Mouse (Mus musculus) kidney, embryonic 14.5 days (tissue): ENCODE measurements around the gene Ulk3. TPM values are rescaled to one million over a fixed set of nuclear protein-coding genes. Genes with fewer than 3 reads are reported as not detected.
A peak's percentile ranks its signal among the peaks of the same experiment; 100 is the strongest.

ENCODE experiments used
- ATAC-seq: fragments of 200-750 bp; cut with Nextera tagmentation; 2 replicates; pipeline ENCODE4 v1.8.0; 2017; ENCODE audit warnings: moderate number of reproducible peaks, mild to moderate bottlenecking, moderate TSS enrichment, moderate library complexity; ENCODE audit not compliant: low FRiP score, low TSS enrichment
- H3K27ac ChIP-seq: fragments of 300-500 bp; sonication (generic); 2 replicates; pipeline ENCODE4 v1.5.1; 2014; ENCODE audit warnings: low read depth, mild to moderate bottlenecking, low read length, moderate library complexity, mixed read lengths
- H3K27me3 ChIP-seq: fragments of 300-500 bp; sonication (generic); 2 replicates; pipeline ENCODE4 v1.6.1; 2014; ENCODE audit warnings: mild to moderate bottlenecking, low read length; ENCODE audit not compliant: control insufficient read depth, insufficient read depth
- H3K36me3 ChIP-seq: fragments of 300-500 bp; sonication (generic); 2 replicates; pipeline ENCODE4 v1.6.1; 2014; ENCODE audit warnings: low read length, mixed read lengths; ENCODE audit not compliant: control insufficient read depth, insufficient read depth
- H3K4me1 ChIP-seq: fragments of 300-500 bp; sonication (generic); 2 replicates; pipeline ENCODE4 v1.6.1; 2014; ENCODE audit warnings: low read length, mixed read lengths; ENCODE audit not compliant: control insufficient read depth, insufficient read depth
- H3K4me2 ChIP-seq: fragments of 300-500 bp; sonication (generic); replicated peaks from 2 replicates; pipeline ENCODE4 v1.6.1; 2014; ENCODE audit warnings: low read depth, mild to moderate bottlenecking, low read length
- H3K4me3 ChIP-seq: fragments of 300-500 bp; sonication (generic); 2 replicates; pipeline ENCODE4 v1.5.1; 2014; ENCODE audit warnings: mild to moderate bottlenecking, low read length
- H3K9ac ChIP-seq: fragments of 300-500 bp; sonication (generic); 2 replicates; pipeline ENCODE4 v1.6.1; 2014; ENCODE audit warnings: low read depth, mild to moderate bottlenecking, low read length, moderate library complexity
- H3K9me3 ChIP-seq: fragments of 300-500 bp; sonication (generic); 2 replicates; pipeline ENCODE4 v1.6.1; 2016; ENCODE audit warnings: low read length; ENCODE audit not compliant: control insufficient read depth
- WGBS: fragments of 180-500 bp; shearing (Covaris S2); extraction: QIAGEN DNeasy Blood & Tissue Kit; methylation state at CpG from one replicate; pipeline ENCODE4 v1.1.7; 2014; 5-methylcytosine and 5-hydroxymethylcytosine counted together
- polyA plus RNA-seq: library from polyadenylated mRNA; unstranded; fragments of >200 nt; fragmentation: Nextera tagmentation; extraction: Ambion mirVana; gene quantifications from 2 replicates; pipeline ENCODE4 v1.2.1, GENCODE M21; 2014

The Ulk3 gene
- 5.4 and 13.7 TPM in 2 replicates for polyA plus RNA-seq

DNA sequence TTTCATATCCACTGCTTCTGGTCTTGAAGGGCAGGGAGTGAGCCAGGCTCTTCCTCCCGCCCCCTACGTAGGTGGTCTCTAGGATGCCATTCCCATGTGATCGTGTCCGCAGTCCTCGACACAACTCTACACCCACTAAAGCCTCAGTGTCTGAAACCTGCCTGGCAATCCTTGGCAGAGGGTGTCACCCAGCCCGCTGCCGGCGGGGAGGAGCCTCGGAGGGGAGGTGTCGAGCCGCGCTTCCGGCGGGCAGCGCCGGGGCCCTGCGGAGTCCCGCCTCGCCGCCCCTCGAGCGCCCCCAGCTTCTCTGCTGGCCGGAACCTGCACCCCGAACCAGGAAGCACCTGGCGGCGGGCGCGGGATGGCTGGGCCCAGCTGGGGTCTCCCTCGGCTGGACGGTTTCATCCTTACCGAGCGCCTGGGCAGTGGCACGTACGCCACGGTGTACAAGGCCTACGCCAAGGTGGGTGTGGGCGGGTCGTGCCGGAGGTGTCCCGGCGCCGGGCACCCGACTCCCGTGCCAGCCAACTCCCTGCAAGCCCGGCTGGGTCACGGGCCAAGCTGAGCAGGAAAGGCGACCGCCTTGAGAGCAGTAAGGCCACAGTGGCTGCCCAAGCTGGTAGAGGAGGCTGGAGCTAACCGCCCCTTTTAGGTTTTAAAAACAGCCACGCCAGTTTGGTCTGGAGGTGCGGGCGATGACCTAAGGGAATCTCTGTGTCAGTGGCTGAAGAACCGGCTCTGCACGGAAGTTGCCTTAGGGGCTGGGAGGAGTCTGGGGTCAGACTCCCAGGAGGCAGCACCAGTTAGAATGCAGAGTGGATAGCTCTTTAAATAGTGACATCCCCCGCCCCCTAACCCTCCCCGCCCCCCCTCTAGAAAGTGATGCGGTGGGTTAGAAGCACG lies at the start of gene Ulk3:
Ulk3 (plus strand) TSS at position 229 of the 903 bp plus-strand sequence.
- H3K9ac ChIP-seq, result peak within 1 kb of the TSS; percentile 71
- no peaks in the 10 kb centered on the region for H3K9me3 ChIP-seq
- peak within 1 kb of the TSS; percentile 94 for H3K4me2 ChIP-seq
- no peaks in the 10 kb centered on the region for H3K27me3 ChIP-seq
- under 1% methylated on average over 58 of the region's 58 CpGs for WGBS
- H3K4me1 ChIP-seq, result peaks cover 16% of the 10 kb centered on the region
- peak within 1 kb of the TSS; percentile 84 for H3K27ac ChIP-seq
- peak within 1 kb of the TSS; percentile 78 for H3K4me3 ChIP-seq
- ATAC-seq, result peak; percentile 78
- peaks cover 36% of the 10 kb centered on the region for H3K36me3 ChIP-seq

DNA sequence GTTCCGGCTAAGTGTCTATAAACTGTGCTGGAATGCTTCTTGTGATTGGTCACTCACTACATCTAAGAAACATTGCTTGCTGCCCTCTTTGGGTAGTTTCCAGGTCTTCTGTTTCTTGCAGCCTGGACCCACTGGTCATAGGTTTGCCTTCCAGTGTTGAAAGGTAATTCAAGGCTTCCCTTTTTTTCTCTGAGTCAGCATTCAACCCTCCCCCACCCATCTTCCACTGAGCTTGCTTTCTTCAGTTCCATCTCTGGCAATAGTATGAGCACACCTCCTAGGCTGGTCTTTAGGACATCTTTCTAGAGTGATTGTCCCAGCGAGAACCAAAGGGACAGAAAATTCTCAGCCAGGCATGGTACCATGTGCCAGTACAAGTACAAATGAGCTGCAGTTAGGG lies 49.7 kb upstream of the Ulk3 start:
- Histone ChIP-seq H3K4me1 (peaks cover 8% of the 10 kb centered on the region), H3K27me3 (no peaks in the 10 kb centered on the region), H3K36me3 (peaks cover 47% of the 10 kb centered on the region), H3K27ac (no peak overlapping the region), H3K9ac (no peak overlapping the region), H3K4me3 (no peak overlapping the region), H3K9me3 (no peaks in the 10 kb centered on the region), H3K4me2 (no peak overlapping the region)
- WGBS, result 98% methylated on average over 2 of the region's 2 CpGs
- ATAC-seq, result no peak

DNA sequence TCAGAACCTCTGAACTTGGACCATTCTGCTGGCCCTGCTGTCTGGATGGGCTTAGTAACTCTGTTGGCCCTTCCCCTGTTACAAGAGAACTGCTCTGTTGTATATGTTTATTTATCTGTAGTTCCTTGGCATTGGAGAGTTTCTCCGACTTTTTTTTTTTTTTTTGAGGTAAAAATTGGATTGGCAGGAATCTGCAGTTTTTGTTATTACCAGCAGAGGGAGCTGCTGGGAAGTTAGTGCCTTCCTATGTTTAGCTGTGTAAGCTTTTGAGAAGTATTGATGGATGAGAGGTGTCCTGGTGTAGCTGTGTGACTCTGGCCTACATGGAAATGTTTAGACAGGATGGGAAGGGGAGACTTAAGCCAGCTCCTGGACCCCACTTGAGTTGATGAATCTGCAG lies 47.9 kb upstream of the Ulk3 start:
- no peak for ATAC-seq
- Histone ChIP-seq H3K4me1 (peaks cover 8% of the 10 kb centered on the region), H3K4me2 (no peak overlapping the region), H3K9me3 (no peaks in the 10 kb centered on the region), H3K9ac (no peak overlapping the region), H3K27ac (no peak overlapping the region), H3K27me3 (no peaks in the 10 kb centered on the region), H3K36me3 (peaks cover 63% of the 10 kb centered on the region), H3K4me3 (no peak overlapping the region)
- WGBS, result 0% methylated on average over 1 of the region's 1 CpGs

DNA sequence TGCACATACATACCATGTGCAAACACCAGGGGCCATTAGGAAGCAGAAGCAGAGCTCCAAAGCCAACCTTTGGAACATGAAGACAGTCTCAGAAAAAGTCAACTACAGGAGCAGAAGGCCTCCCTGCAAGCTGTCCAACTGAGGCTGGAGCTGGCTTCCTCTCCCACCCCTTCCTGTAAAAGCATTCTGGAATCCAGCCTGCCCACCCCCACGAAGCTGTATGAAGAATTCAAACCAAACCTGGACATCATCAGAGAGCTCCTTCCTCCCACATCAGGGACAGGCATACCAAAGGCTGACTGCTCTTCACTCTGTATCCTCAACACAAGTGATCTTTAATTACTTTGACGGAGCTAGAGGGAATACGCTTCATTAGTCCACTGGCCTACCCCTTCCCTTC lies 45.3 kb upstream of the Ulk3 start:
- Histone ChIP-seq H3K27ac (no peak overlapping the region), H3K4me1 (no peaks in the 10 kb centered on the region), H3K27me3 (no peaks in the 10 kb centered on the region), H3K36me3 (peaks cover 82% of the 10 kb centered on the region), H3K9me3 (no peaks in the 10 kb centered on the region), H3K4me2 (no peak overlapping the region), H3K9ac (no peak overlapping the region), H3K4me3 (no peak overlapping the region)
- 80% methylated on average over 3 of the region's 3 CpGs for WGBS
- ATAC-seq, result no peak

DNA sequence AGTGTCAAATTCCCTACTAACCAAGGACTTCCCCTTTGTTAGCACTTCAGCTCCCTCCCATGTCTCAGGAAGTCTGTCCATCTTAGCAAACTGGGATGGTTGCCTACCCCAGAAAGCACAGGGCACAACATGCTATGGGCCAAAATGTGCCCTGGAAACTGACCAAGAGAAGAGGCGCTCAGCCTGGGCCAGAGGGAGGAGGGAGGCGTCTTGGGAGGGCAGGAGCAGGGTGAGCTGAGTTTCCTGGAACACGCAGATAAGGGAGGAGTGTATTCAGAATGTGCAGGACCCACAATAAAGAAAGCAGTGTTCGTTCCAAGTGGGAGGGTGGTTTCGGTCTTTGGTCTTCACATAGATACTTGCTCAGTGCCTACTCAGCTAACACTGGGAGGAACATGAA lies 42.0 kb upstream of the Ulk3 start:
- peaks cover 6% of the 10 kb centered on the region; the same call in 1 of the 2 replicates for H3K4me1 ChIP-seq

DNA sequence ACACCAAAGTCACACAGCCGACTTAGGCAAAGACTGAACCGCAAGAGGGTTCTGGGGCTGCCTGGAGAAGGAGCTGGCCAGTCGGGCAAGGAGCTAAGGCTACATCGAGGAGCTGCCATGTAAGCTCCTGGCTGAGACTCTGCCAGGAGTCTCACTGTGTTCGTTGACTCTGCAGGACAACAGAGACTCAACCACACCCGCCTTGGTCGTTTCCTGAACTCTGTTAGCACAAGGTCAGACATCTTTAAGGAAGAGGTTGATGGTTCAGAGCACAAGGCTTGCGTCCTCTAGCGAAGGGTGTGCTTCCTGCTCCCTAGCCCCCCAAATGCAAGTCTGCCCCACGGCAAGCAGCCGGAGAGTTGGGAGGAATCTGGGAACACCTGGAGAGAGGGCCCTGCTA lies 41.4 kb upstream of the Ulk3 start:
- Histone ChIP-seq H3K27ac (no peak overlapping the region), H3K4me3 (no peak overlapping the region), H3K4me1 (peaks cover 6% of the 10 kb centered on the region; the same call in 1 of the 2 replicates), H3K9me3 (no peaks in the 10 kb centered on the region), H3K9ac (no peak overlapping the region), H3K27me3 (no peaks in the 10 kb centered on the region), H3K4me2 (no peak overlapping the region), H3K36me3 (peaks cover 67% of the 10 kb centered on the region)
- 87% methylated on average over 11 of the region's 11 CpGs for WGBS
- no peak for ATAC-seq

More for the DNA sequence above, 42.0 kb upstream of the Ulk3 start:
- Histone ChIP-seq H3K27me3 (no peaks in the 10 kb centered on the region), H3K36me3 (peaks cover 73% of the 10 kb centered on the region), H3K9ac (no peak overlapping the region), H3K9me3 (no peaks in the 10 kb centered on the region), H3K27ac (no peak overlapping the region), H3K4me2 (no peak overlapping the region), H3K4me3 (no peak overlapping the region)
- ATAC-seq, result no peak
- WGBS, result 83% methylated on average over 5 of the region's 5 CpGs

DNA sequence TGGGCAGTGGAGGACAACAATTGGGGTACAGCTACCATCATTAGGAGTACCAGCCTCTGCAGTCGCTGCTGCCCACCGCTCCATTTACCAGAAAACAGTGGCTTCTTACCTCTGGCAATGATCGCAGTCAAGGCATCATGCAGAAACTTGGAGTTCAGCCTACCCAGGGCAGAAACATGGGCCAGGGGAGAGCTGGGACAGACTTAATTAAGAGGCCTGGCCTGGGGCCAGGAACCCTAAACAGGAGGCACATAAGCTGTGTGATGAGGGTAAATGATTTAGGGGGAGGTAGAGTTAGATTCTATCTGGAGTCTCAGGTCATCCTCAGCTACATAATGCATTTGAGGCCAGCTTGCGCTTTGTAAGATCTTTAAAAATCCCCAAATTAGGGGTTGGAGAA lies 40.1 kb upstream of the Ulk3 start:
- Histone ChIP-seq H3K9ac (no peak overlapping the region), H3K27me3 (no peaks in the 10 kb centered on the region), H3K4me1 (peaks cover 8% of the 10 kb centered on the region; the same call in 1 of the 2 replicates), H3K9me3 (no peaks in the 10 kb centered on the region), H3K27ac (no peak overlapping the region), H3K4me3 (no peak overlapping the region), H3K4me2 (no peak overlapping the region), H3K36me3 (peaks cover 54% of the 10 kb centered on the region)
- 98% methylated on average over 4 of the region's 4 CpGs for whole genome bisulfite sequencing
- no peak for ATAC-seq

DNA sequence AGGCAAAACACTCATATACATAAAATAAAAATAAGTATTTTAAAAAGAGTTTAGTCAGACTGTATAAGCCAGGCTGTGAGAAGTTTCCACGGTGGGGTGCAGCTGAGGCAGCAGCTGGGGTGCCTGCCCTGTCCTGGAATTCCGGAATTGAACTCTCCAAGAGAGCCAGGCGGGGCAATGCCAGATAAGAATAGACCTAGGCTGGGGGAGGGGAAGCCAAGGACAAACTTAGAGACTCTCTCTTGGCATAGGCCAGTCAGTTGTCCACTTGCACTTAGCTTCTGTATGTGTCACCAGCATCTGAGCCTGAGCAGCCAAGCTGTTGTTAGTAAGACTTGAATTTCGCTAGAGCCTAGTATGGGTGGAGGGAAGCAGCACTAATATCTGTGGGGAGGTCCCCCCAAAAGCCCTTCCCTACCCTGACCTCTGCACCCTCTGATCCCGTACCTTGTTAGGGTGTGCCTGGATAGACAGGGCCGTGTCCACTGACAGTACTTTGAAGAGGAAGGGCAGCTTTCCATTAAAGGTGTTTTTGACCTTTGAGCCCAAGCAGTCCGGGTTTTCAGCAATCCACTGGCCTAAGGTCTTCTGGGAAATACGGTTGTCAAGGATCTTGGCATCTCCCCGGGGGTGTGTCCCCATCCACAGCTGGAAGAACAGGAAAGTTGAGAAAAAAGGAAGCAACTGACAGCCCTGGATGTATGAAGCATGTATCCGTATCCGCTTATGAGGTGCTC lies 39.0 kb upstream of the Ulk3 start:
- Histone ChIP-seq H3K4me3 (no peak overlapping the region), H3K4me1 (peaks cover 8% of the 10 kb centered on the region; the same call in 1 of the 2 replicates), H3K4me2 (no peak overlapping the region), H3K27ac (no peak overlapping the region), H3K27me3 (no peaks in the 10 kb centered on the region), H3K9ac (no peak overlapping the region), H3K9me3 (no peaks in the 10 kb centered on the region), H3K36me3 (peaks cover 43% of the 10 kb centered on the region)
- ATAC-seq, result no peak
- WGBS, result 86% methylated on average over 11 of the region's 11 CpGs
